8 mouse cellular contexts compared by ENCODE assay signal in genomic region chr3:122618991-122619930, GRCm38 (mm10). TPM values are rescaled to one million over a fixed set of nuclear protein-coding genes. Genes with fewer than 3 reads are reported as not detected.
DNase-seq lines count a peak whose midpoint lies in the region; ATAC-seq and TF ChIP-seq lines count a peak whose summit lies in the region.

Gene Fnbp1l, minus strand, starts transcription at chr3:122619715.

- no peaks in the 10 kb centered on the region for H3K36me3 ChIP-seq in forebrain, postnatal 0 days (ENCODE audit: insufficient read depth)
- no peaks in the 10 kb centered on the region for H3K36me3 ChIP-seq in lung, embryonic 16.5 days (ENCODE audit: control insufficient read depth, insufficient read depth, low read length)

- H3K9me3 ChIP-seq in forebrain, postnatal 0 days (ENCODE audit: low read length), result no peaks in the 10 kb centered on the region
- H3K9me3 ChIP-seq in lung, embryonic 16.5 days (ENCODE audit: control insufficient read depth, low read length), result no peaks in the 10 kb centered on the region

- TF ChIP-seq CTCF in bone marrow, adult 2 months (IDR thresholded peaks at IDR 0.05; ENCODE audit: control insufficient read depth, insufficient read depth, low read length), result no peak
- TF ChIP-seq CTCF in forebrain, postnatal 0 days (IDR thresholded peaks at IDR 0.05; ENCODE audit: low read depth), result no peak

- no peaks in the 10 kb centered on the region; the same call in 1 of the 2 replicates for H3K4me1 ChIP-seq in bone marrow, adult 2 months (ENCODE audit: control insufficient read depth, insufficient read depth, low read length)
- peaks cover 20% of the 10 kb centered on the region; the same call in 1 of the 2 replicates for H3K4me1 ChIP-seq in forebrain, postnatal 0 days (ENCODE audit: insufficient read depth)
- H3K4me1 ChIP-seq in lung, embryonic 16.5 days (replicated peaks; ENCODE audit: control insufficient read depth, insufficient read depth, low read length), result peaks cover 12% of the 10 kb centered on the region

- peak within 1 kb of the TSS; percentile 65; the same call in 1 of the 2 replicates for H3K27ac ChIP-seq in bone marrow, adult 2 months (ENCODE audit: control insufficient read depth, insufficient read depth, low read depth, low read length, poor library complexity)
- H3K27ac ChIP-seq in forebrain, postnatal 0 days (ENCODE audit: low read depth, low read length), result peak within 1 kb of the TSS; percentile 100
- H3K27ac ChIP-seq in lung, embryonic 16.5 days (ENCODE audit: low read length), result peak within 1 kb of the TSS; percentile 97

- H3K4me3 ChIP-seq in bone marrow, adult 2 months (replicated peaks; ENCODE audit: control insufficient read depth, low read depth, low read length), result peak within 1 kb of the TSS; percentile 66
- H3K4me3 ChIP-seq in forebrain, postnatal 0 days (ENCODE audit: low read depth, low read length), result peak within 1 kb of the TSS; percentile 99
- peak within 1 kb of the TSS; percentile 95 for H3K4me3 ChIP-seq in lung, embryonic 16.5 days (ENCODE audit: low read length)

- H3K9ac ChIP-seq in forebrain, postnatal 0 days, result peak within 1 kb of the TSS; percentile 99
- H3K9ac ChIP-seq in lung, embryonic 16.5 days (ENCODE audit: low read length), result peak within 1 kb of the TSS; percentile 99

- 1% methylated on average over 107 of the region's 118 CpGs for WGBS in bone marrow, adult 2 months
- WGBS in forebrain, postnatal 0 days, result 5% methylated on average over 102 of the region's 118 CpGs
- WGBS in lung, embryonic 16.5 days, result 0% methylated on average over 75 of the region's 118 CpGs

- peak; percentile 35 for ATAC-seq in CD4-positive, CD25-positive, alpha-beta regulatory T cell, adult 4 months
- peak; percentile 83 for ATAC-seq in forebrain, postnatal 0 days
- ATAC-seq in hematopoietic stem cell, adult 5-6 weeks (replicated peaks in 1 of 2; ENCODE audit: insufficient read depth in 1 of 2, low FRiP score in 2 of 2, low TSS enrichment in 1 of 2, low read depth in 1 of 2, poor library complexity in 2 of 2, severe bottlenecking in 2 of 2), result peak; percentile 19 to 57; a peak in 3 of 4 replicates
- peak; percentile 85 for ATAC-seq in lung, embryonic 16.5 days (ENCODE audit: low read depth)

- DNase-seq in forebrain, postnatal 0 days, result peak; percentile 93
- peak; percentile 55 for DNase-seq in layer of hippocampus, adult 9-11 months
- DNase-seq in ovary, postnatal 14 days (ENCODE audit: low spot score), result peak; percentile 67
- DNase-seq in urinary bladder, adult 2 months (ENCODE audit: low spot score), result peak; percentile 77

- no peaks in the 10 kb centered on the region for H3K27me3 ChIP-seq in forebrain, postnatal 0 days (ENCODE audit: insufficient read depth, low read length)
- no peaks in the 10 kb centered on the region for H3K27me3 ChIP-seq in lung, embryonic 16.5 days (ENCODE audit: control insufficient read depth, insufficient read depth, low read depth, low read length)

- H3K4me2 ChIP-seq in forebrain, postnatal 0 days (ENCODE audit: low read depth), result peak within 1 kb of the TSS; percentile 64
- H3K4me2 ChIP-seq in lung, embryonic 16.5 days (ENCODE audit: low read depth, low read length), result peak within 1 kb of the TSS; percentile 69

- TF ChIP-seq POLR2A in bone marrow, adult 2 months (IDR thresholded peaks at IDR 0.05; ENCODE audit: borderline replicate concordance, control insufficient read depth, low read depth, low read length), result 0 out of 2 replicates have a peak, but pooled peaks have one; percentile 34

RNA-seq across cellular contexts. Expression of gene Fnbp1l, which starts in this region (rescaled TPM):
- under 1 TPM; 0.09 to 0.34 TPM for polyA plus RNA-seq in CD4-positive, CD25-positive, alpha-beta regulatory T cell, adult 4 months (2017; shearing (Covaris generic))
- 2.4 and 6.2 TPM in 2 replicates for polyA plus RNA-seq in bone marrow, adult 2 months (2011; ENCODE audit: insufficient read depth, insufficient read length, low replicate concordance, missing spikeins)
- total RNA-seq in forebrain, postnatal 0 days (2014; rRNA removed), result 161 and 203 TPM in 2 replicates
- polyA plus RNA-seq in forebrain, postnatal 0 days (2015; fragmentation: Nextera tagmentation; extraction: Ambion mirVana), result 163 and 220 TPM in 2 replicates
- total RNA-seq in hematopoietic stem cell, adult 5-6 weeks (2017), result 53.1 and 59.2 TPM in 2 replicates
- 41.2 and 46.4 TPM in 2 replicates for polyA plus RNA-seq in lung, embryonic 16.5 days (2015; fragmentation: Nextera tagmentation; extraction: Ambion mirVana)
- 27.1 and 31.2 TPM in 2 replicates for polyA plus RNA-seq in urinary bladder, adult 2 months (2012; rRNA removed)

Comparison
In these comparisons a context has a peak if more than half of its experiments do, and no peak if none do; other contexts are left out.
1. Peak in every context shown above with its lines: DNase-seq, ATAC-seq, H3K4me3 ChIP-seq and H3K27ac ChIP-seq.
2. Peak in ATAC-seq in CD4-positive, CD25-positive, alpha-beta regulatory T cell, adult 4 months; RNA of the gene not detected or under 1 TPM.
3. ATAC-seq: peak in every context shown above with its lines; median percentile 85 in lung, embryonic 16.5 days; 83 in forebrain, postnatal 0 days; 38 in hematopoietic stem cell, adult 5-6 weeks; 35 in CD4-positive, CD25-positive, alpha-beta regulatory T cell, adult 4 months.